Mouse (Mus musculus) midbrain, embryonic 16.5 days (tissue): Measurements from ENCODE around the gene Nudt21. TPM values are rescaled to one million over a fixed set of nuclear protein-coding genes. Genes with fewer than 3 reads are reported as not detected.
A peak's percentile ranks its signal among the peaks of the same experiment; 100 is the strongest.

ENCODE experiments used
- ATAC-seq: fragments of 200-750 bp; cut with Nextera tagmentation; 2 replicates; pipeline ENCODE4 v1.8.0; 2017; ENCODE audit warnings: moderate TSS enrichment
- H3K27ac ChIP-seq: fragments of 300-500 bp; sonication (generic); 2 replicates; pipeline ENCODE4 v1.5.1; 2014; ENCODE audit warnings: mild to moderate bottlenecking, low read length, mixed read lengths
- H3K27me3 ChIP-seq: fragments of 300-500 bp; sonication (generic); 2 replicates; pipeline ENCODE4 v1.6.1; 2014; ENCODE audit warnings: low read depth, low read length, mixed read lengths; ENCODE audit not compliant: control insufficient read depth, insufficient read depth
- H3K36me3 ChIP-seq: fragments of 300-500 bp; sonication (generic); 2 replicates; pipeline ENCODE4 v1.6.1; 2014; ENCODE audit warnings: mild to moderate bottlenecking, low read length, moderate library complexity, mixed read lengths; ENCODE audit not compliant: control insufficient read depth, insufficient read depth
- H3K4me1 ChIP-seq: fragments of 300-500 bp; sonication (generic); 2 replicates; pipeline ENCODE4 v1.6.1; 2014; ENCODE audit warnings: mild to moderate bottlenecking, low read length, mixed read lengths; ENCODE audit not compliant: control insufficient read depth, insufficient read depth
- H3K4me2 ChIP-seq: fragments of 300-500 bp; sonication (generic); 2 replicates; pipeline ENCODE4 v1.6.1; 2014; ENCODE audit warnings: mild to moderate bottlenecking, low read length, mixed read lengths
- H3K4me3 ChIP-seq: fragments of 300-500 bp; sonication (generic); 2 replicates; pipeline ENCODE4 v1.5.1; 2014; ENCODE audit warnings: low read depth, mild to moderate bottlenecking, low read length, moderate library complexity, mixed read lengths
- H3K9ac ChIP-seq: fragments of 300-500 bp; sonication (generic); 2 replicates; pipeline ENCODE4 v1.6.1; 2014; ENCODE audit warnings: low read depth, low read length, mixed read lengths
- H3K9me3 ChIP-seq: fragments of 300-500 bp; sonication (generic); replicated peaks from 2 replicates; pipeline ENCODE4 v1.6.1; 2014; ENCODE audit warnings: mild to moderate bottlenecking, low read length, mixed read lengths; ENCODE audit not compliant: control insufficient read depth, poor library complexity, severe bottlenecking
- WGBS: fragments of 180-500 bp; shearing (Covaris S2); extraction: QIAGEN DNeasy Blood & Tissue Kit; methylation state at CpG from one replicate; pipeline ENCODE4 v1.1.7; 2014; 5-methylcytosine and 5-hydroxymethylcytosine counted together
- polyA plus RNA-seq: library from polyadenylated mRNA; unstranded; fragments of >200 nt; fragmentation: Nextera tagmentation; extraction: Ambion mirVana; gene quantifications from 2 replicates; pipeline ENCODE4 v1.2.1, GENCODE M21; 2015

The Nudt21 gene
- polyA plus RNA-seq, 1 experiment from 2014 or later: 85.7 TPM

- no peak overlapping the region for H3K4me2 ChIP-seq
- H3K9me3 ChIP-seq: no peaks in the 10 kb centered on the region
- no peaks in the 10 kb centered on the region for H3K4me1 ChIP-seq
- no peak overlapping the region for H3K4me3 ChIP-seq
- no peak overlapping the region for H3K9ac ChIP-seq
- ATAC-seq: no peak
- WGBS: 95% methylated on average over 6 of the region's 6 CpGs
- H3K27ac ChIP-seq: no peak overlapping the region
- peaks cover 51% of the 10 kb centered on the region for H3K36me3 ChIP-seq
- no peaks in the 10 kb centered on the region for H3K27me3 ChIP-seq
Measured at GRCm38 (mm10) chr8:93976446-93977211, 60.2 kb downstream of the Nudt21 start.

DNA sequence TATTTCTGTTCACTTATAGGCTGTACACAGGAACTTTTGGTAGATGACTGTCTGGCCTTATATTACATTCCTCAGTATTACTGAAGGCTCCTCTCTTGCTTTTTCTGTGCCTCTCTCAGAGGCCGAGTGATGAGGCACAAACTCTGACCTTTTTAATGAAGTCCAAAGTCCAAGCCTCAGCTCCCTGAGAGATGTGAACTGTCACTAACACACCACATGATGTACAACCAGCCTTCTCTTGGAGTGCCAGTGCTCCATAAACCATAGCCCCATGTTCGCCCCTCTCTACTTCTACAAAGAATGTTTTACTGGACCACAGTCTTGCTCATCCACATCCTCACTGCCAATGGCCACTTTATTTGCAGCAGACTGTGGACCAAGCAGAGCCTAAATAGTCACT is 61.5 kb downstream of the Nudt21 start:
- H3K4me1 ChIP-seq: no peaks in the 10 kb centered on the region
- H3K4me2 ChIP-seq: no peak overlapping the region
- H3K4me3 ChIP-seq: no peak overlapping the region
- H3K9me3 ChIP-seq: no peaks in the 10 kb centered on the region
- H3K36me3 ChIP-seq: peaks cover 43% of the 10 kb centered on the region
- no peak for ATAC-seq
- no peak overlapping the region for H3K27ac ChIP-seq
- WGBS: 98% methylated on average over 2 of the region's 2 CpGs
- no peak overlapping the region for H3K9ac ChIP-seq
- no peaks in the 10 kb centered on the region for H3K27me3 ChIP-seq

- Histone ChIP-seq H3K27ac (no peak overlapping the region), H3K9me3 (no peaks in the 10 kb centered on the region), H3K36me3 (peaks cover 37% of the 10 kb centered on the region), H3K9ac (no peak overlapping the region), H3K4me1 (no peaks in the 10 kb centered on the region), H3K4me2 (no peak overlapping the region), H3K27me3 (no peaks in the 10 kb centered on the region), H3K4me3 (no peak overlapping the region)
- no peak for ATAC-seq
- 91% methylated on average over 11 of the region's 11 CpGs for WGBS
Measured at GRCm38 (mm10) chr8:93974602-93975186, 62.1 kb downstream of the Nudt21 start.

GRCm38 (mm10) chr8:93973831-93974375 is 62.9 kb downstream of the Nudt21 start:
- H3K4me2 ChIP-seq: no peak overlapping the region
- H3K36me3 ChIP-seq: peaks cover 34% of the 10 kb centered on the region
- H3K27me3 ChIP-seq: no peaks in the 10 kb centered on the region
- 97% methylated on average over 13 of the region's 13 CpGs for WGBS
- no peaks in the 10 kb centered on the region for H3K4me1 ChIP-seq
- no peaks in the 10 kb centered on the region for H3K9me3 ChIP-seq
- H3K4me3 ChIP-seq: no peak overlapping the region
- H3K27ac ChIP-seq: no peak overlapping the region
- H3K9ac ChIP-seq: no peak overlapping the region
- ATAC-seq: no peak

GRCm38 (mm10) chr8:93972971-93973734 is 63.7 kb downstream of the Nudt21 start:
- Histone ChIP-seq H3K4me1 (0 out of 2 replicates have a peak, but pooled peaks cover 2% of the 10 kb centered on the region), H3K27me3 (no peaks in the 10 kb centered on the region), H3K4me2 (no peak overlapping the region), H3K9me3 (no peaks in the 10 kb centered on the region), H3K9ac (no peak overlapping the region), H3K4me3 (no peak overlapping the region), H3K36me3 (peaks cover 36% of the 10 kb centered on the region), H3K27ac (0 out of 2 replicates have a peak overlapping the region, but pooled peaks have one; percentile 17)
- WGBS: 87% methylated on average over 14 of the region's 14 CpGs
- no peak for ATAC-seq

GRCm38 (mm10) chr8:93972211-93972610 is 64.6 kb downstream of the Nudt21 start:
- 73% methylated on average over 5 of the region's 5 CpGs for WGBS
- no peak for ATAC-seq
- Histone ChIP-seq H3K9ac (no peak overlapping the region), H3K4me1 (0 out of 2 replicates have a peak, but pooled peaks cover 2% of the 10 kb centered on the region), H3K4me2 (no peak overlapping the region), H3K27me3 (no peaks in the 10 kb centered on the region), H3K36me3 (peaks cover 39% of the 10 kb centered on the region), H3K4me3 (no peak overlapping the region), H3K27ac (no peak overlapping the region), H3K9me3 (no peaks in the 10 kb centered on the region)

DNA sequence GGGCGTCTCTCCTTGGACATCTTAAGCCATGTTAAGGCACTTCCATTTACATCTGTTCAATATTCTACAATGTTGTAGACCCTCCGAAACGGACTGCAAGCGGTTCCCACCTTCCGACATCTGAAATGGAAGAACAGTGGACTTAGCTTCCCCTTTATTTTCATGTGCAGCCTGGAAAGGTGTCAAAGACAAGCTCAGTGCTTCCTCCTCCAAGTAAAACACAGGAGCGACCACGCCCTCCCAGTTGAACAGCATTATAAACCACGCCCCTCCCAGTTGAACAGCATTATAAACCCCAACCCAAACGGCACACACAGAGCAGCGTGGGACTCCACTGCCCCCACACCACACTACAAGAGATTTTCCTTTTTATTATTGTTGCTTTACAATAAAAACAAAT is 65.4 kb downstream of the Nudt21 start:
- 91% methylated on average over 10 of the region's 10 CpGs for WGBS
- 0 out of 2 replicates have a peak, but pooled peaks cover 2% of the 10 kb centered on the region for H3K4me1 ChIP-seq
- H3K9ac ChIP-seq: no peak overlapping the region
- ATAC-seq: no peak
- H3K27ac ChIP-seq: no peak overlapping the region
- no peak overlapping the region for H3K4me3 ChIP-seq
- H3K27me3 ChIP-seq: no peaks in the 10 kb centered on the region
- H3K4me2 ChIP-seq: no peak overlapping the region
- H3K36me3 ChIP-seq: peaks cover 43% of the 10 kb centered on the region
- H3K9me3 ChIP-seq: no peaks in the 10 kb centered on the region

GRCm38 (mm10) chr8:93969626-93970340 is 67.0 kb downstream of the Nudt21 start:
- Histone ChIP-seq H3K27me3 (no peaks in the 10 kb centered on the region), H3K36me3 (peaks cover 57% of the 10 kb centered on the region)
- no peak for ATAC-seq

More at GRCm38 (mm10) chr8:93969626-93970340, 67.0 kb downstream of the Nudt21 start:
- Histone ChIP-seq H3K4me1 (0 out of 2 replicates have a peak, but pooled peaks cover 2% of the 10 kb centered on the region), H3K27ac (no peak overlapping the region), H3K9ac (no peak overlapping the region), H3K4me2 (no peak overlapping the region), H3K9me3 (no peaks in the 10 kb centered on the region), H3K4me3 (no peak overlapping the region)
- WGBS: 78% methylated on average over 7 of the region's 7 CpGs
